Mouse (Mus musculus) left cerebral cortex, postnatal 10 days (tissue): ENCODE data around the gene Midn. TPM values are rescaled to one million over a fixed set of nuclear protein-coding genes. Genes with fewer than 3 reads are reported as not detected.
A peak's percentile ranks its signal among the peaks of the same experiment; 100 is the strongest.

ENCODE experiments used
- DNase-seq, 2 experiments: peaks; one replicate each; pipeline ENCODE4 v3.0.0; 2021 to 2022; ENCODE audit warnings: low spot score in 2 of 2, mixed read lengths in 1 of 2; ENCODE audit errors: extremely low spot score in 1 of 2
- intact Hi-C: fragments of 180-260 bp; cut with DNase I; formaldehyde crosslinking; loops from one replicate; pipeline ENCODE4 v1.15.1; 2025
- total RNA-seq, 2 experiments: library from RNA; stranded (reverse); gene quantifications; 2 replicates each; pipeline ENCODE4 v1.2.3; 2021

Gene Midn
- total RNA-seq, 2 experiments from 2014 or later = 92.6 to 103 TPM

DNA sequence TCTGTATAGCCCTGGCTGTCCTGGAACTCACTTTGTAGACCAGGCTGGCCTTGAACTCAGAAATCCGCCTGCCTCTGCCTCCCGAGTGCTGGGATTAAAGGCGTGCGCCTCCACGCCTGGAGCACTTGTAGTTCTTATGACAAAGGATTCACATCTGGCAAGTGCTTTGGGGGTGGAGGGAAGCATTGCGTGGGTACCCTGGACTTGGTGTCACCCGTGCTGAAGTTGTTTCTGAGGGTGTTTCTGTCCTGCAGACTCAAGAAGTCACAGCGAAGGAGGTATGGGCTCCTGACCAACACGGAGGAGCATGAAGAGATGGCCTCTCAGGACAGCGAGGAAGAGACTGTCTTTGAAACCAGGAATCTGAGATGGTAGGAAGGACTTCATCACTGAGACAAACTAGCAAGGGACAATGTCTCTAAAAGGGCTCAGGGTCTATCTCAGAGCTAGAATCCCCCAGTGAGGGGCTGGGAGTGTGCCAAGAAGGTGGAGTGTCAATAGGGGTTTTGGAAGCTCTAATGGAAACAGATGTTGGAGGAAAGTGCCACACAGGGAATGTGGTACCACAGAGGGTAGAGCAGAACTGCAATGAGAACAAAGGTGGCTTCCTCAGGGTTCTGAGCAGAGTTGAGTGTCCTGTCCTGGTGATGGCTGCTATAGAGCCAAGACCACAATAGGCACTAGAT lies 26.0 kb downstream of the Midn start:
- intact Hi-C loops = loop anchor here (2.0 kb wide), 1 partner anchor 75 kb away; the partner anchor contains the start of gene Ndufs7
- peak in 1 of 2 experiments; percentile 39 for DNase-seq

DNA sequence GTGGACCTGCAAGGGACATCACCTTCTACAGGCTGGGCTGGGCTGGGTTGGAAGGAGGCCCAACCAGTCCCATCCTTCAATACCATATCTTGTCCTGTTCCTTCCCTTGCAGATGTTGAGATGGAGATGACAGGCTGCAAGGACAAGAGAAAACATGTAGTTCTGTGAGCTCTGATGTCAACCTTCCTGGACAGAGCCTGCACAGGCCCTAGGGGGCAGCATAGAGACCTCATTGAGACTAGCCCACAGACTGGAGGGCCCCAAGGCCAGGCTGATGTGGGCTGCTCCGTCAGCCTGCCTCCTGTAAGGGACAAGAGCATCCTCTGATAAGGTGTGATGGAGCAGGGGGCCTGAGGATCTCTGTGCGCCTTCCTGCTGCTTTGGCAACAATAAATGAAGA lies 26.6 kb downstream of the Midn start:
- intact Hi-C loops = loop anchor here (2.0 kb wide), 1 partner anchor 74 kb away; the partner anchor contains the start of gene Ndufs7
- DNase-seq = peak in 1 of 2 experiments; percentile 53

DNA sequence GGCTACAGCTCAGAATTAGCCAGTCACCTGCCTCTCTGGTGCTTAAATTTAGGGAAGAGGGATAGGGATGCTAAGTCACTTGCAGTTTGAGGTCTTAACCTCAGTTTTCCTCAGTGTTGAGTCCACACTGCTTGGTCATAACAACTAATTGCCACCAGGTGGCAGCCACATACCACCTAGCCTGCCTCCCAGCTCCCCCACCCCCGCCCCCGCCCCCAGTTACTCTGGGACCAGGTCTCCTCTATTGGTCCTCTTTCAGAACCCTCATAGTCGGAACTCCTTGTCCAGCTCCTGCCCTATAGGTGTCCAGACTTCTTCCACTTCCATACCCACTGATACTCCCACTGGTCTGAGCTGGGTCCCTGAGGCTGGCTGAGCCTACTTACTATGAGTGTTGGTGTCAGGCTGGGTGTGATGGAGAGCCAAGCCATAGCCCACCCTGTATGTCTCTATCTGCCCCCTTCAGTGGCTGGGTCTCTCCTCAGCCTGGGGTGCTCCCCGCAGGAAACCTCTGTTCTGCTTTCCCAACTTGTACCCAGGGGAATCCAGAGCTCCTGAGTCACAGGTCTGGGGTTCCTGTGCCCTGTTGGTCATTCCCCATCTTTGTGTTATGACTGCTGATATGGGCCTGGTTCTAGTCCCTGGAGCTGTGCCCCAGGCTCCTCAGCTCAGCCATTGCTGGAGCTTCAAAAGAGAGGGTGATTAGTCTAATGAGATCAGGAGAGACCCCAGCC lies 27.6 kb downstream of the Midn start:
- peak in 1 of 2 experiments; percentile 34 for DNase-seq
- intact Hi-C loops = loop anchor here (2.0 kb wide), 1 partner anchor 73 kb away; the partner anchor contains the start of gene Ndufs7

DNA sequence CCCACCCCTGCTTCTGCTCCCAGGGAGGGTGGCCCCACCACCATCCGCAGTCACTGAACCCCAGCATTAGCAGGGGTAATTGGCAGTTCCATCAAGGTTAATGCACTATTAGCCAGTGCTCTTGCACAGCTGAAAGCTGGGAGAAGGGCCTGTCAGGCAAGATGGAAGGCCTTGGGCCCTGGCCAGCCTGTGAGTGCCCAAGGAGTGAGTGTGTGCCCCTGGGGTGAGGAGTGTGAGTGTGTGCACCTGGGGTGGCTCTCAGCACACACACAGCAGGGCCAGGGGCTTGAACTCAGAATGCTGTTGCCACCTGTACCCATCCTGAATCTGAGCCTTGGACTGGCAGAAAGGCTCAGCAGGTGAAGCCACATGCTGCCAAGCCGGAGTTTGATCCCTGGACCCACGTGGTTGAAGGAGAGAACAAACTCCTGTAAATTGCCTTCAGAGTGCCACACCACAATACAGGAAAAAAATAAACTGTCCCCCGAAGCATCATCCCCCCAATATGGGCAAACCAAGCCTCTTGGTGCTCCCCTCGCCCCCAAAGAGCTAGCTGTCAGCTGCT lies 28.3 kb downstream of the Midn start:
- intact Hi-C loops = no loop called here
- no peak for DNase-seq

DNA sequence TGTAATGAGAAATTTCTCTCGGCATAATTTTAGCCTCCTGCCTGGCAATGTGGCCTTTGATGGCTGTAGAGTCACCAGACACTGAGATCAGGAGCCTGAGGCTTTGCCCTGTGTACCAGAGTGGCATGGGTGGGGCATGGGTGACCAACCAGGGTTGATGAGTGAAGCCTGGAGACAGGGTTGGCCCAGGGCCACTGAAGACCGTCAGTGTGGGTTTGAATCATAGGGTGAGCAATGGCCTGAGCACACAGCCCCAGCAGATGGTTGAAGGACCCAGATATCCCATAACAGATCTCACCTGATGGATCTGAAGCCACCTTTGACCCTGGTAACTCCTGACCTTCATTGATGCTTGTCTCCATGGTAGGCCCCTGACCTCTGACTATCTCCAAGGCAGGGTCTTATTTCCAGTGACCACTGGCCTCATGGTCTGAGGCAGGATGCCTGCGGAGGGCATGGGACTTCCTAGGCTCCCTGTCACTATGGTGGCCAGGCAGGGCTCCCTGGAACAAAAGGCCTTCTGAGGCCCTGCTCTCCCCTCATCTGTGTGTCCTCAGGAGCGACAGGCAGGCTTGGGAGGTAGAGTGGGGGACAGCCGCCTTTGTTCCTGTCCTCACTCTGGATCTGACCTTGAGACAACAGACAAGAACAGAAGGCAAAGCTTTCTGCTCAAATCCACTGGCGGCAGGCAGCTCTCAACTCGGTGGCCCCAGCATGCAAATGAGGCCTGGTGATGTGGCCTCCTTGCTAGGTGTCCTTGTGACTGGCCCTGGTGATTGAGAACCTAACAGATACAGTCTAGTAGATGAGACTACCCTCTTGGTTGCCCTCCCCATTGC lies 29.6 kb downstream of the Midn start:
- peak in 1 of 2 experiments; percentile 33 for DNase-seq
- intact Hi-C loops = no loop called here

DNA sequence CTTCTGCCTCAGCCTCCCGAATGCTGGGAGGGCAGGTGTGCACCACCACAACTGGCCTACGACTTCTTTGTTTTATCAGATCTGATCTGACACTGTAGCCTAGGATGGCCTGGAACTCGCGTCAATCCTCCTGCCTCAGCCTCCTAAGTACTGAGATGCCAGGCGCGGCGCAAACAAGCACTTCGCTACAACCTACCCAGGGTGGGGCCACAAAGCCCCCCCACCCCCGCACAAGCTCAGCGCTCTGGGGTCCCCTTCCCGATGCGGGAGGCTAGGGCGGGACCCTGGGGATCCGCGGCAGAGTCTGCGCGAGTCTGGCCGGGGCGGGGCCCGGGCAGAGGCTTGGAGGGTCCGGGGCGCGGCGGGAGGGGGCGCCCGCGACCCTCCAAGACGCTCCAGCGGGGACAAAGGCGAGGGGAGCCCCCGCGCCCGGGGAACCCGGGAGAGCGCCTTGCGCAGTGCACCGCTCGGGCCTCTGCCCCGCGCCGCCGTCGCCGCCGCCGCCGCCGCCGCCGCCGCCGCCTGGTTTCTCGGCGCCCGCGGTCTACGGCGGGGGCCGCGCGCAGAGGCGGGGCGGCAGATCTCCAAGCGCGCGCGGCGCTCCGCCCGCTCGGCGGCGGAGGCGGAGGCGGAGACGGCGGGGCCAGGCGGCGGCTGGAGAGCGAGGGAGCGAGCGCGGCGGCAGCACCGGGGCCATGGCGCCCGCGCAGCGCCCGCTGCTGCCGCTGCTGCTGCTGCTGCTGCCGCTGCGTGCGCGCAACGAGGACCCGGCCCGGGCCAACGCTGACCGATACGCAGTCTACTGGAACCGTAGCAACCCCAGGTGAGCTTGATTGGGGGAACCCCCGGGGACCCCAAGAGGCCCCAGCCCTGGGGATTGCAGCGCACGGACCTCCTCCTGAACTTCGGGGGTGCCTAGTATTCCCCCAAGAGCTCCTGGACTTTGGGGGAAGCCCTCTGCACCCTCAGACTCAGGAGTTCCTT lies 31.3 kb downstream of the Midn start, which contains the start of gene Efna2:
Gene Efna2, plus strand, starts transcription at position 415 of the 984 bp plus-strand sequence.
- intact Hi-C loops = loop anchor here (1.0 kb wide), 1 partner anchor 66 kb away; no protein-coding TSS in a partner anchor
- DNase-seq = peak in 1 of 2 experiments; percentile 65

DNA sequence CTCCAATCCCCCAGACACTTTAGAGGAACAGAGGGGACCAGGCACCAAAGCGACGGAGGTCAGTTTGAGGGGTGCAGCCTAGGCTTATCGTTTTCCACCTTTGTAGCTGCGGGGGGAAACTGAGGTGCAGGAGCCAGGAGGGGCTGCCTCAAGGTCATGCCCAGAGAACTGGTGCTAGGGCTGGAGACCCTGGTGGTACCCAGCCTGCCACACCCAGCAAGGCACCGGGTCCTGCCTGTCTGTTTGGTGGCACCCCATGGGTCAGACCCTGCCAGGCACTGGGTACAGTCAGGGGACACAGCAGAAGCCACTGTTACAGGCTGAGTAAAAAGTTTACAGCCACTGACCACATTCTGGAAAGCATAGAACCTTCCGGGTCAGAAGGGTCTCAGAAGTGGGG lies 32.2 kb downstream of the Midn start:
- intact Hi-C loops = no loop called here
- DNase-seq = no peak

DNA sequence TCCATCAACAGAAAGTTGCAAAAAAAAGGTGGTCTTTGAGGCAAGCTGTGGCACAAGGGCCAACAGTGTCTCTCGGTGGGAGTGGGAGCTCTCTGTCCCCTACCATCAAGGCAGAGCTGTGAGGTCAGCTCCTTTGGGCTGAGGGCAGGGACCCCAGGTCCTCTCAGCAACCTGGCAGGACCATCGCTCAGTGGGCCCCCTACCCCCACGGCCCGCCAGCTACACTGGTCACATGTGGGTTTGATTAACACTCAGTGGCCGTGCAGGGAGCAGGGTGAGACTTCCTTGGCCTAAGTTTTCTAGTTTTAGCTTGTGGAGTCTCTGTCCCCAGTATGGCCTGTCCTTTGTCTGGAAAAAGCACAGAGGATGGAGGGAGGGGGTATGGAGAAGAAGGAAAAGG lies 32.8 kb downstream of the Midn start:
- DNase-seq = no peak
- intact Hi-C loops = no loop called here

DNA sequence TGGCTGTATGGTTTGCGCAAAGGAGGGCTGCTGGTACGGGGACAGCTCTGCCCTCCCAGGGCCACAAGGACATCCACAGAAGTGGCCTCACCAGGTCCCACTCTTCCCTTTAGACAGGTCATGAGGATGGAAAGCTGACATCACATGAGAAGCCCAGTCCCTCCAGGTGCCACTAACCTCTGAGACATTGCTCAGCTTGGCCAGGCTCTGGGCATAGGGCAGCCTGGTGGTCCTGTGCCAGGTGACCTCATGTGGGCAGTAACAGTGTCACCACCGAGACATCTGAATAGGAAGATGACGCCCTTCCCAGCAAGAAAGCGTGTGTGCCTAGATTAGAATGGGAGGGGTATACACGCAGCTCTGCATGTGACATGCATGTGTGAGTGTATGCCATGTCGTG lies 34.5 kb downstream of the Midn start:
- intact Hi-C loops = no loop called here
- DNase-seq = no peak

DNA sequence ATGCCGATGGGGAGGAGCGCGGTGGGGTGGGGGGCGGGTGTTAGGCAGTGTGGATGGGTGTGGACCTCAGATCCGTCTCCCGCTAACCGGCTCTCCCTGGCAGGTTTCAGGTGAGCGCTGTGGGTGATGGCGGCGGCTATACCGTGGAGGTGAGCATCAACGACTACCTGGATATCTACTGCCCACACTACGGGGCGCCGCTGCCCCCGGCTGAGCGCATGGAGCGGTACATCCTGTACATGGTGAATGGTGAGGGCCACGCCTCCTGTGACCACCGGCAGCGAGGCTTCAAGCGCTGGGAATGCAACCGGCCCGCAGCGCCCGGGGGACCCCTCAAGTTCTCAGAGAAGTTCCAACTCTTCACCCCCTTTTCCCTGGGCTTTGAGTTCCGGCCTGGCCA lies 38.6 kb downstream of the Midn start:
- intact Hi-C loops = no loop called here
- DNase-seq = no peak

DNA sequence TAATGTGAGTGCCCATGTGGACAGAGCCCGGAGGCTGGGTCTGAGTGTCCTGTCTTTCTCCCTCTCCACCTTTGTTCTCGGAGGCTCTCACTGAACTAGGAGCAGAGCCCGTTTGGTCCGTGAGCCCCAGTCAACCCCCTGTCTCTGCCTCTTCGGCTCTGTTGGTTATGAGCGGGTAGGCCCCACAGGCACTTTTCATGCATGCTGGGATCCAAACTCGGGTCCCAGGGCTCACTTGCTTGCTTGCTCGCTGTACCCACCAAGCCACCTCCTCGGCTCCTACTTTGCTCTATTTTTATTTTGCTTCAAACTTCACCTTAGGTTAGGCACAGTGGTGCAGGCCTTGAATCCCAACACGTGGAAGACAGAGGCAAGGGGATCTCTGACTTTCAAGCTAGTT lies 39.7 kb downstream of the Midn start:
- DNase-seq = no peak
- intact Hi-C loops = no loop called here

DNA sequence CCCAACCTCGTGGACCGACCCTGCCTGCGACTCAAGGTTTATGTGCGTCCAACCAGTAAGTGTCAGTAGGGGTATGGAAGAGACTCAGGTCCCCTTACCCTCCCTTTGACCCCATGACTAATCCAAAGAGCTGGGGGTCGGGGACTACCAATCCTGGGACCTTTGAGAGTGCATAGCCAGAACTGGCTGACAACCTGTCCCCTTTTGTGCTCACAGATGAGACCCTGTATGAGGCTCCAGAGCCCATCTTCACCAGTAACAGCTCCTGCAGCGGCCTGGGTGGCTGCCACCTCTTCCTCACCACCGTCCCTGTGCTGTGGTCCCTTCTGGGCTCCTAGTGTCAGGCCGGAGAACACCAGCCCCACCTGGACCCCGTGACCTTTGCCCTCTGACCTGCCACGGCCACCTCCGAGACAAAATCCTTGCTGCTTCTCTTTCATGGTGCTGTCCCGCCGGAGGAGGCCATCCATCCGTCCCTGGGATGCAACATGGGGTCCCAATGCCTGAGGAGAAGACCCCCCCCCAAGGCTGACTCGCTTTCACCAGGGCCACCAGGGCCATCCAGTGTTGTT lies 40.5 kb downstream of the Midn start:
- DNase-seq = no peak
- intact Hi-C loops = no loop called here

DNA sequence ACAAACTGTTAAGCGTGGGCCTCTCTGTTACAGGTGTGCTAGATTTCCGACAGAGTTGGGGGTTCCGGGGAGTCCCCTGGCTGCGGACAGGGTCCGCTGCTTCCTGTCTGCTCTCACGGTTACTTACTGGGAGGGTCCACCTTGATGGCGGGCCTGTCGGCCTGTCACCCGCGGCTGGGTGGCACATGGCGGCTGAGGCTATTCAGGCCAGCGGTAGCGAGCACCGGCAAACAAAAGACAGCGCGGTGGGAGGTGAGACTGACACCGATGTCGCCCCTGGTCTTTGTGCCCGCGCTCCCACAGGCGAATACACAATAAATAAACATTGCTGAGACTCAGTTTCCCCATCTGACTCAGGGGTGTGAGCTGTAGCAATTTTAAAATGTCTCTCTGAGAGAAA lies 41.9 kb downstream of the Midn start:
- DNase-seq = no peak
- intact Hi-C loops = no loop called here

DNA sequence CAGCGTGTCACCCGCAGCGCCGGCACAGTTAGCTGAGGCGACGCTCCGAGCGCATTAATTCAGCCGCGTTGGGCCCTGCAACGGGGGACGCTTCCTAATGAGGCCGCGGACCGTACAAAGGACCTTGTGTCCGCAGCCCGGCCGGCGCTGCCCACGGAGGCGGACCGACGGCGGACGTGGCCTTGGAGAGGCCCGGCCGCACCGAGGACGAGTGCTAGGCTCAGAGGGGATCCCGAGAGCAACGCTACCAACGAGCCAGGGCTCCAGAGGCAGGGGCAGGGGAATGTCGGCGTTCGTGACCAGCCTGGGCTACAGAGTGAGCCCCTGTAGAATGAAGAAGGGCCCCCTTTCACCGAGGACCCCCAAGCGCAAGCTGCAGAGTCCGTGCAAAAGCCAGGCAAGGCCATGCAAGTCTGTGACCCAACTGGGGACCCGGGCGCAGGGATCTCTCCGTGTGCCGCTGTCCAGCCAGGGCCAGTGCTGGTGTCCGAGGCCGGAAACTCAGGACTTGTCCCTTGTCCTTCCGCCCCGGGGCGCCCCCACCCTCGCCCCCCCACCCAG lies 42.5 kb downstream of the Midn start:
- DNase-seq = peak; percentile 60 to 75

DNA sequence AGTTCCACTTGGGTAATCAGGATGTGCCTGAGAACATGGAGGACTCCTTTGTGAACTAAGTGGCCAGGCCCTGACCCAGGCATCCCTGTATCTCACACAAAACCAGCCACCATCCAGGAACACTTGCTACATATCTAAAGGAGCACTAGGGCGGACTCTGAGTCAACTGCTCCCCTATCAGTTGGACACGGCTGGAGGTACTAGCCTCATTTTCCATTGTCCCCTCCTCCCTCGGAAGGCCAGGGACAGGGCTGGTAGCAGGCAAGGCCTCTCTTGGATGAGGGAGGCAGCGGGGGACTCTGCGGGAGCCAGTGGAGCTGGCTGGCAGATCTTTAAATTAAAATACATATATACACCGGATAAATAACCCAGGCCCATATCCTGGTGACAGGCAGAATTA lies 45.9 kb downstream of the Midn start:
- DNase-seq = no peak
- intact Hi-C loops = no loop called here

More for the DNA sequence above, 42.5 kb downstream of the Midn start:
- intact Hi-C loops = no loop called here

DNA sequence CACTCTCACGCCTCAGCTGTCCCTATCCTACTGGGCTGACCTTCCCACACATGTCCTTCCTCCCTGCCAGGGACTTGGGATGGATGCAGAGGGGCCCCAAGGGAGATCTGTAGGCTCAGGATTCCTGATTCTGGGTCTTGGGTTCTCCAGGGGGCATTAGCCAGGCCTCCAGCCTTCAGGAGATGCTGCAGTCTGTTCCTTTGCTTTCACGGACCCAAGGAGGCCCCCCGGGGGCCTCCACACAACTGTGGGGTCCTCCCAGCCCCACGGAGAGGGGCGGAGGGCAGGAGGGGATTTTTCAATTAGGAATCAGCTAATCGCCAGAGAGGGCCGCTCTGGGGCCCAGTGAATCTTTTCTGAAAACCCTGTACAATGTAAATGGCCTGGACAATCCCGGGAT lies 46.4 kb downstream of the Midn start:
- intact Hi-C loops = no loop called here
- DNase-seq = no peak

DNA sequence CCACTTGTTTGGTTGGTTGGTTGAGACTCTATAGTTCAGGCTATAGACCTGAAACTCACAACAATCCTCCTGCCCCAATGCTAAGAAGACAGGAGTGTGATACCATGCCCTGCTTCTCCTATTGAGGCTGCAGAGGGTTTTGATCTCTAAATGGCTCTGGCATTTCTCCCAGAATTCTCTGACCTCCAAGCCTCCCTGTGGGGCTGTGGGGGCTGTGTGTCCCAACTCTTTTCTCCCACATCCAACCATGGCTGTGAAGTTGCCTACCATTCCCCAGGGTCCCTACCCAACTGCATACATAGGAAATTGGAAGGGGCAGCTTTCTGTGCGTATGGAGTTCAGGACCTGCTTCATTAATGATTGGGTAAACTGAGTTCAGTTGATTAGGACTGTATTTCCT lies 48.1 kb downstream of the Midn start:
- DNase-seq = no peak
- intact Hi-C loops = no loop called here
